Mouse (Mus musculus): ENCODE measurements around the gene Olfr392.

The Olfr392 gene

GRCm38 (mm10) chr11:73816949-73817348 lies at the start of gene Olfr392:
Olfr392 (minus strand) TSS chr11:73817049.
- no peak for DNase-seq (ENCODE audit: low read depth)

- no peak for DNase-seq (ENCODE audit: low read depth)
Measured at GRCm38 (mm10) chr11:73851354-73851753, 34.5 kb upstream of the Olfr392 start, which contains the start of gene Olfr393. Olfr393 (minus strand) TSS chr11:73851454.

- DNase-seq (ENCODE audit: low read depth) = no peak
Measured at GRCm38 (mm10) chr11:73802952-73803351, 13.9 kb downstream of the Olfr392 start, which contains the start of gene Olfr391-ps. Olfr391-ps (minus strand) TSS chr11:73803052.

- no peak for DNase-seq (ENCODE audit: low read depth)
Measured at GRCm38 (mm10) chr11:73782664-73783063, 34.2 kb downstream of the Olfr392 start, which contains the start of gene Olfr390. Olfr390 (plus strand) TSS chr11:73782964.

GRCm38 (mm10) chr11:73780613-73781012 lies 36.2 kb downstream of the Olfr392 start, which contains the start of gene Olfr389:
Olfr389 (minus strand) TSS chr11:73780713.
- no peak for DNase-seq (ENCODE audit: low read depth)

Data from c-Kit-positive CD71-negative TER-119-negative erythroid progenitor cells, embryonic 14.5 days (primary cell).